Mouse (Mus musculus) cerebellum, adult 11 months (tissue): ENCODE results near the gene Ankle1.
"Not testable (repeated sequence)": the region's sequence is repeated elsewhere in the genome, so short reads cannot be mapped to it uniquely, and the experiment has no call there.

Experiments used
- DNase-seq: peaks from one replicate; pipeline ENCODE4 v3.0.0; 2022

The Ankle1 gene

GRCm38 (mm10) chr8:71408231-71408630 is 2.4 kb downstream of the Ankle1 start:
- no peak for DNase-seq

- no peak for DNase-seq
Observed at GRCm38 (mm10) chr8:71411535-71412273, 5.9 kb downstream of the Ankle1 start.

- DNase-seq = no peak
Observed at GRCm38 (mm10) chr8:71422121-71422520, 16.3 kb downstream of the Ankle1 start.

- not testable (repeated sequence) for DNase-seq
Observed at GRCm38 (mm10) chr8:71432935-71433334, 27.1 kb downstream of the Ankle1 start.

GRCm38 (mm10) chr8:71437041-71437440 is 31.2 kb downstream of the Ankle1 start:
- DNase-seq = no peak

- peak; percentile 36 for DNase-seq
Observed at GRCm38 (mm10) chr8:71441404-71441803, 35.6 kb downstream of the Ankle1 start.

GRCm38 (mm10) chr8:71445096-71445495 is 39.3 kb downstream of the Ankle1 start:
- no peak for DNase-seq

DNA sequence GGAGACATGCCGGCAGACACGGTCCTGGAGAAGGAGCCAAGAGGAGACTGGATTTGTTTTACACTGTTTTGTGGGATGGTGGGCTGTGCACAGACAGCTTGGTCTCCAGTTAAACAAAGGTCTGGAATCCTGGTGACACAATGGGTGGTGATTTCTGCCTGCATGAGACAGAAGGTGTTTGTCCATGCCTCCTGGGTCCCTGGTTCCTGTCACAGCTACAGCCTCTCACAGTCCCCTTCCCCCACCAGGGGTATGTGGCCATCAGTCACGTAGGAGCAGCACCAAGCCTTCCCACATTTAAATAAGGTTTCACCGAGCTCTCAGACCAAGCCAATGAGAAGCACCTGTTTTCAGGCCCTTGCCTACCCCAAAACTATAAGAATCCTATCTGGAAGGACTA is 45.5 kb downstream of the Ankle1 start:
- DNase-seq = no peak

GRCm38 (mm10) chr8:71451777-71452176 is 46.0 kb downstream of the Ankle1 start:
- no peak for DNase-seq

DNA sequence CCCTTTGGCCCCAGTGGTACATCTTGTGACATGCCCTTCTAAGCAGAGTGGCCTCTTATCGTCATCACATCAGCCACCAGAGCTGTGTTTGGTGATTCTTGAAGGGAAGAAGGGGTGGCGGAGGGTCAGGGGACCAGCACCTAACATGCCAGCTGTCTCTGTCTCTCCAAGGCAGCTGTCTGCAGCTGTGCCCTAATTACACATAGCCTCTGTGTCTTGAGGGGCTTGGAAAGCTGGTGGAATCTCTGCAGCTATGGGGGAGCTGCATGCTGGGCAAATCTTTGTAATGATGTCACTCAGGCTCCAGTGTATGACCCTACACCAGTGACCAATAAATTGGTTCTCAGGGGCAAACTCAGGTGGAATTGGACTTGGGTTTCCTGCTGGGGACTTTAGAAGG is 46.9 kb downstream of the Ankle1 start:
- no peak for DNase-seq

DNA sequence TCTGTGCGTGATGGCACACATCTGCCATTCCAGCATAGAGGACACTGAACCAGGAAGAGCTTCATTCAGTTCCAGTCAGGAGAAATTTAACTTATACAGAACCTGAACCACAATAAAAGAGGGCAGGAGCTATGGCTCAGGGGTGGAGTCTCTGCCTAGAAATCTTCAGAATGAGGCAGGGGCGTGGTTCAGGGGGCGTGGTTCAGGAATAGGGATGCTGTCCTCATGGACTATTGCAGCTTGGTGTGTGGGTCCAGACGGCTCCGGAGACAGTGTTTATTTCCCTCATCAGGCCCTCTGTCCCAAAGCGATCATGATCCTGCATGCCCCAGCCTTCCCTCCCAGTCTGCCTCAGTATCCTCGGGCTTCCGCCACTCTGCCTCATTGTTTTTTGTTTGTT is 48.9 kb downstream of the Ankle1 start:
- DNase-seq = no peak

- peak; percentile 29 for DNase-seq
Observed at GRCm38 (mm10) chr8:71456906-71457305, 51.1 kb downstream of the Ankle1 start.

DNA sequence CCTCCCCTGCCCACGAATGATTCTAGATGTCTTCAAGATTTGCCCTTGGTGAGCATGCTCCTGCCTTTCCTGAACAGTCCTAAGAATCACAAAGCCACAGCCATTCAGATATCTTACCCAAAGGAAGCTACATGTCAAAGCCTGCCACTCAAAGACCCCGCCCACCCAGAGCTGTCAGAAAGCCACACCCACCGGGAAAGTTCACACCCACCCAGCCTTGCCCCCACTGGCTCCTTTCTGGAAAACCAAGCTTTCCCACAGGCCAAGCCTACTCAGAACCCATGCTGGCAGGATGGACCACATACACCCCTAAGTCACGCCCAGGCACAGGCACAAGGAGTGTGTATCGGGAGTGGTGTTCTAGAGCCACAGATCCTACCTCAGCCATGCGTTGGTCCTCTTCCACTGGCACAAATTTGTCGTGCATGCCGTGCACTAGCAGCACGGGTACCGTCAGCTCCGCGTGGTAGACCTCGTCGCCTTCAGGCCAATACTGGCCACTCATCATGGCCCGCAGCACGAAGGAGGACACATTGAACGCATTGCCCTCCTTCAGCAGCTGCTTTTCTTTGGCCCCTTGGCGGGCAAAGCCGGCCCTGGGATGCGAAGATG is 52.0 kb downstream of the Ankle1 start:
- no peak for DNase-seq
